Mouse (Mus musculus) liver, postnatal 0 days (tissue): ENCODE data around the gene Paqr4.

Source experiments
- CTCF ChIP-seq: sonication (generic); IDR thresholded peaks from 2 replicates; pipeline ENCODE4 v1.5.1; 2016; ENCODE audit warnings: antibody characterized with exemption, low read depth
- EP300 ChIP-seq: IDR thresholded peaks from 2 replicates; pipeline ENCODE4 v1.6.1; 2016; ENCODE audit warnings: antibody characterized with exemption, low read depth, mild to moderate bottlenecking

DNA sequence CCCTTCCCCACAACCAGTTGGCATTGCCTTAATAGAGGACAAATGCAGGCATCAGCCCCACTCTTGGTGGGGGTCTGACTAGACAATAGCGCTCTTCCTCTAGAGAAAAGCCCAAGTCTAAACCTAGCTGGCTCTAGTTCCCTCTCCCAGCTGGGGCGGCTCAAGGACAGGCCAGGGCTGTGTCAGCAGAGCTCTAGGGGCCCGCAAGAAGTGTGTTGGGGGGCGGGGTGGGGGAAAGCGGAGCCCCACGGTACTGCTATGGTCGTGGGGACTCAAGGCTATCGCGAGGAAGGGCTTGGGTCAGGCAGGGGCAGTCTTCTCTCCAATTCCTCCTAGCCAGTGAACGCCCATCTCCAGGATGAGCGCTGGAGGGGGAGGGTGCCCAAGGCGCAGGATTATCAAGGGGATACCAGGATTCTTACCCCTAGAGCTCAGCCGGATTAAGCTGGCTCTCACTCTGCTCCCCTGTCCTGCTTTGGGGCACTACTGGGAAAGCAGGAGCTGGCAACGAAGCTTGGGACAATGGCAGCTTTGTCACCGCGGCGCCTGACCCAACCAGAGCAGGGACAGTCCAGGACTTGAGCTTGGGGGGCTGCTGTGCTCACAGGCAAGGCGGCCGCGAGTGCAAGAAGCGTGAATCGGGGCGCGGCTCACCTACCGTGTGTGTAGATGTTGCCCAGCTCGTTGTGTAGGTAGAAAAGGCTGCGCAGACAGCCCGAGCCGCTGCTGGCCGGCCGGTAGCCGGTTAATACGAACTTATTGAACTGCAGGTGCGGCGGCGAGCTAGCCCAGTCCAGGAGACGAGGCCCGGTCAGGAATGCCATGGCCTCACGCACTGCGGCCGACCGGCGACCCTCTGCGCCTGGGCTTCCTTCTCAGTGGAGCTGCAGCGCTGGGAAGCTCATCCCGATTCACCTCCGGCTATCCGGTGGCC is 1.2 kb downstream of the Paqr4 start:
- TF ChIP-seq CTCF (no peak), EP300 (no peak)
